Mouse (Mus musculus) neural tube, embryonic 15.5 days (tissue): ENCODE measurements around the gene Nol3. TPM values are rescaled to one million over a fixed set of nuclear protein-coding genes. Genes with fewer than 3 reads are reported as not detected.

Experiments
- ATAC-seq: fragments of 200-750 bp; cut with Nextera tagmentation; 2 replicates; pipeline ENCODE4 v1.8.0; 2017; ENCODE audit warnings: mild to moderate bottlenecking, moderate TSS enrichment, moderate library complexity; ENCODE audit not compliant: low FRiP score
- H3K27ac ChIP-seq: fragments of 300-500 bp; sonication (generic); replicated peaks from 2 replicates; pipeline ENCODE4 v1.5.1; 2015; ENCODE audit warnings: mild to moderate bottlenecking, inconsistent platforms
- H3K27me3 ChIP-seq: fragments of 300-500 bp; sonication (generic); replicated peaks from 2 replicates; pipeline ENCODE4 v1.6.1; 2015; ENCODE audit warnings: inconsistent platforms
- H3K36me3 ChIP-seq: fragments of 300-500 bp; sonication (generic); 2 replicates; pipeline ENCODE4 v1.6.1; 2015; ENCODE audit warnings: inconsistent platforms
- H3K4me1 ChIP-seq: fragments of 300-500 bp; sonication (generic); 2 replicates; pipeline ENCODE4 v1.6.1; 2015; ENCODE audit warnings: inconsistent platforms
- H3K4me2 ChIP-seq: fragments of 300-500 bp; sonication (generic); 2 replicates; pipeline ENCODE4 v1.6.1; 2015; ENCODE audit warnings: inconsistent platforms, mild to moderate bottlenecking, moderate library complexity
- H3K4me3 ChIP-seq: fragments of 300-500 bp; sonication (generic); replicated peaks from 2 replicates; pipeline ENCODE4 v1.5.1; 2015; ENCODE audit warnings: mild to moderate bottlenecking, inconsistent platforms
- H3K9ac ChIP-seq: fragments of 300-500 bp; sonication (generic); replicated peaks from 2 replicates; pipeline ENCODE4 v1.6.1; 2015; ENCODE audit warnings: mild to moderate bottlenecking, inconsistent platforms
- H3K9me3 ChIP-seq: fragments of 300-500 bp; sonication (generic); replicated peaks from 2 replicates; pipeline ENCODE4 v1.6.1; 2016; ENCODE audit warnings: inconsistent platforms
- WGBS: fragments of 180-500 bp; shearing (Covaris S2); methylation state at CpG from one replicate; pipeline ENCODE4 v1.1.7; 2015; ENCODE audit warnings: mixed read lengths; 5-methylcytosine and 5-hydroxymethylcytosine counted together
- polyA plus RNA-seq: library from polyadenylated mRNA; unstranded; fragments of >200 nt; fragmentation: Nextera tagmentation; extraction: Ambion mirVana; gene quantifications from 2 replicates; pipeline ENCODE4 v1.2.1, GENCODE M21; 2015

The Nol3 gene
- polyA plus RNA-seq, 1 experiment from 2014 or later = 6.2 TPM

DNA sequence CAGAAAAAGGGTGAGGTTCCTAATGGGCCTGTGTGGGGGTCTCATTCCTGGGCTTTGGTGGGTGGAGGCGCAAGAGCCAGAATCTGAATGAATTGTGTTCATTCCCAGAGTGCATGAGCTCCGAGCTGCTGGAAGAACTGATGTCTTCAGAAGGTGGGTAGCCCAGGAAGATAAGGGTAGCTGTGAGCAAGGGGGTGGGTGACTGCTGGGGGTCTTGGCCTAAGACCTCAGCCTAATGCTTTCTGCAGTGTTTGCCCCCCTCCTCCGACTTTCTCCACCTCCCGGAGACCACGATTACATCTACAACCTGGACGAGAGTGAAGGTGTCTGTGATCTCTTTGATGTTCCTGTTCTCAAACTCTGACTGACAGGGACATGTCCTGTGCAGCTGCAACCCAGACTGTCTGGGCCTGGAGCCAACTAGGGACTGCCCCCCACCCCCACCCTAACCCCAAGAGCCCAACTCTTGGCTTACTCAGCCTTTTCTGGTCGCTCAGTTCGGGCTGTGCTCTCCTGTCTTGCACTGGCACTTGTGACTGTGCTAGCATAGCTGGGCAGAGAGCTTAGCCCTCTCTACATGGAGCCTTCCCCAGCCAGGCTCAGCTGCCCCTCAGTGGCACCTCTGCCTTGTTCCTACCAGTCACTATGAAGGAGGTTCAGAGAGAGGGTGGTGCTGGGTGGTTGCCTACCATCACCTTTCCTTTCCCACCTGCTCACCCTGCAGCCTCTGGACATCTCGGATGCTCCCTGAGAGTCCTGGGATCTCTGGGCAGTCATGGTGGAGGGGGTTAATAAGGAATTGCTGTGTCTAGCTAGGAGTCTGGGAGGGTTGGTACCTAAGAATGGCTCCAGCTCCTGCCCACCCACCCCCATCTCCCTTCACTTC, 28.6 kb downstream of the Nol3 start:
- no peaks in the 10 kb centered on the region for H3K9me3 ChIP-seq
- no peaks in the 10 kb centered on the region for H3K27me3 ChIP-seq
- H3K4me1 ChIP-seq = peaks cover 24% of the 10 kb centered on the region
- ATAC-seq = no peak
- peak overlapping the region; percentile 48 for H3K27ac ChIP-seq
- no peak overlapping the region for H3K9ac ChIP-seq
- no peak overlapping the region for H3K4me2 ChIP-seq
- 72% methylated on average over 9 of the region's 9 CpGs for WGBS
- no peak overlapping the region for H3K4me3 ChIP-seq
- H3K36me3 ChIP-seq = peaks cover 78% of the 10 kb centered on the region

DNA sequence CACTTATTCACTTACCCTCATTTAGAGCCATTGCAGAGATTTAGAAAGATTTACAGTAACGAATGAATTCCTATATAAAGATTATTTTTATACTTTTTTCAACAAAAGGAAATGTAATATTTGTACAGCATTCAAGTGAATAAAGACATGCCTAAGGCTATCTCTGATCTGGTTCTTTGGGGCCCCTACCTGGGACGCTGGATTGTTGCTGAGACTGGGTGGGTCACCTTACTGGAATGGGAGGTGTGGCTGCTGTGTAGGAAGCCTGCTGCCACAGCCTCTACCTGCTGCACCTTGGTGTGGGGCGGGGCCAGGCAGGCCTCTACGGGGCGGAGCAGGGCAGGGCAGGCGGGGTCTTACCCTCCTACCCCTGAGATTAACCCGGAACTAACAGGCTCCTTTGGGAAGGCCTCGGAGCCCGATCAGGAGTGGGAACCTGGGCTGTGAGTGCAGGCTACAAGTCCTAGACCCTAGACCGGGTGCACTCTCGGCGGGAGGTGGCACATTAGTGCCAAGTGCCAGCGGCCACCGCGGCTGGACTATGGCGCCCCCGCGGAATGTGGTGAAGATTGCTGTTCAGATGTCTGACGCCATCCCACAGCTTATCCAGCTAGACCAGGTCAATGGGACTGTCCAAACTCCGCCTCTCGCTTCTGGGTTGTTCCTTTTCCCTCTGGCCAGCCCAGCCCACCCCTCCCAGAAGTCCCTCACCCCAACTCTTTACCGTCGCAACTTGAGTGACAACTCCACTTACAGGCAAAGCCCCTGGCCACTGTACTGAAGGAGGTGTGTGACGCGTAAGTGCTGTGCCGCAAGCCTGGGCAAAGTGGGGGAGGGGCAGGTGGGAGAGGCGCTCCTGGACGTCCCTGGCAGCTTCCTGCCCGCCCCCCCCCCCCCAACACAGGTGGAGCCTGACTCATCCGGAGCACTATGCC, 29.5 kb downstream of the Nol3 start, which contains the start of gene Elmo3:
Gene Elmo3 (plus strand): TSS at position 391 of the 935 bp plus-strand sequence.
- Histone ChIP-seq H3K27ac (peak within 1 kb of the TSS; percentile 48), H3K9ac (no peak within 1 kb of the TSS), H3K27me3 (no peaks in the 10 kb centered on the region), H3K4me2 (peak within 1 kb of the TSS; percentile 50), H3K9me3 (no peaks in the 10 kb centered on the region), H3K4me1 (peaks cover 20% of the 10 kb centered on the region), H3K36me3 (peaks cover 78% of the 10 kb centered on the region), H3K4me3 (peak within 1 kb of the TSS; percentile 8)
- 12% methylated on average over 30 of the region's 30 CpGs for WGBS
- peak; percentile 55 for ATAC-seq

DNA sequence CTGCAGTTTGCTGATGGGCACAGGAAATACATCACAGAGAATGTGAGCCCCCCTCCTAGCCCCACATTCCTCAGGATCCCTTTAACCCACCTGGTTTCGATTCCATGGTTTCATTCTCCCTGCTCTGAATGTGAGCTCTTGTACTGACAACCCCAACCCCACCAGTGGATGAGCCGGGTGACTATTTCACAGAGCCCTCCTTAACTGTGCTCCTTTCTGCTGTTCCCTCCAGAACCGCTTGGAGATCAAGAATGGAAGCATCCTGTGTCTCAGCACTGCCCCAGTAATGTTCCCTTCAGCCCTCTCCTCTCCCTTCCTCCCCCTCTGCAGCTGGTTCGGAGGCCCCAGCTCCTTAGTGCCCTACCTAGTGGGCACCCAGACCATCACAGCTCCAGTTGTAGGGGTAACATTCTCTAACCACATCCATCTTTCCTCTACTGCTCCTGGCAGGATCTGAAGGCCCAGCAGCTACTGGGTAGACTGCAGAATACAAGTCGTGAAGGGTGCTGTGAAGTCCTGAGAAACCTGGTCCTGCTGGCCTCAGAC, 30.3 kb downstream of the Nol3 start:
- H3K9ac ChIP-seq = no peak overlapping the region
- no peak overlapping the region for H3K4me3 ChIP-seq
- H3K36me3 ChIP-seq = peaks cover 74% of the 10 kb centered on the region
- H3K4me1 ChIP-seq = peaks cover 20% of the 10 kb centered on the region
- no peaks in the 10 kb centered on the region for H3K27me3 ChIP-seq
- ATAC-seq = peak; percentile 14; the same call in 1 of the 2 replicates
- 62% methylated on average over 5 of the region's 5 CpGs for WGBS
- no peak overlapping the region for H3K27ac ChIP-seq
- H3K4me2 ChIP-seq = peak overlapping the region; percentile 50
- H3K9me3 ChIP-seq = no peaks in the 10 kb centered on the region

DNA sequence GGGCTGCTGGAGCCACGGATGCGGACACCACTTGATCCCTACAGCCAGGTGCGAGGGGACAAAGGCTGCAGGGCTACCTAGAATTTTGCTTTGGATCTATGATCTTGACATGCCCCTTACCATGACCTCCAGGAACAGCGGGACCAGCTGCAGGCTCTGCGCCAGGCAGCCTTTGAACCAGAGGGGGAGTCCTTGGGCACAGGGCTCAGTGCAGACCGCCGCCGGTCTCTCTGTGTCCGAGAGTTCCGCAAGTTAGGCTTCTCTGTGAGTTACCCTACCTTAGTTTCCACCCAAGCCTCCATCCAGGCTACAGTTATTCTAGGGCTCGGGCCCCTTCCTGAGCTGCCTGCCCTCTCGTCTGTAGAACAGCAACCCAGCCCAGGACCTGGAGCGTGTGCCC, 31.7 kb downstream of the Nol3 start:
- Histone ChIP-seq H3K27ac (no peak overlapping the region), H3K9me3 (no peaks in the 10 kb centered on the region), H3K4me1 (peaks cover 20% of the 10 kb centered on the region), H3K9ac (no peak overlapping the region), H3K4me2 (no peak overlapping the region), H3K27me3 (no peaks in the 10 kb centered on the region), H3K36me3 (peaks cover 74% of the 10 kb centered on the region), H3K4me3 (no peak overlapping the region)
- no peak for ATAC-seq
- 94% methylated on average over 13 of the region's 13 CpGs for WGBS

DNA sequence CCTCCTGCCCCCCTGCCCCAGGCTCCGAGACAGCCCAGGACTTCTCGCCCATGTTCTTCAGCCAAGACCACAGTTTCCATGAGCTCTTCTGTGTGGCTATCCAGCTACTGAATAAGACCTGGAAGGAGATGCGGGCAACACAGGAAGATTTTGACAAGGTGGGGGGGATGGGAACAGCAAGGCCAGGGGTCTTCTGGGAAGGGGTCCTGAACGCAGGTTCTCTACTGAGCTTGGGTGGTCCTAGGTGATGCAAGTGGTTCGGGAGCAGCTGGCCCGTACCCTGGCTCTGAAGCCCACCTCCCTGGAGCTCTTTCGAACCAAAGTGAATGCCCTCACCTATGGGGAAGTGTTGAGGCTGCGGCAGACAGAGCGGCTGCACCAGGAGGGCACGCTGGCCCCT, 32.5 kb downstream of the Nol3 start:
- Histone ChIP-seq H3K4me2 (no peak overlapping the region), H3K27me3 (no peaks in the 10 kb centered on the region), H3K4me3 (no peak overlapping the region), H3K36me3 (peaks cover 76% of the 10 kb centered on the region), H3K9ac (no peak overlapping the region), H3K27ac (no peak overlapping the region), H3K9me3 (no peaks in the 10 kb centered on the region), H3K4me1 (peaks cover 20% of the 10 kb centered on the region)
- WGBS = 96% methylated on average over 10 of the region's 10 CpGs
- ATAC-seq = no peak

DNA sequence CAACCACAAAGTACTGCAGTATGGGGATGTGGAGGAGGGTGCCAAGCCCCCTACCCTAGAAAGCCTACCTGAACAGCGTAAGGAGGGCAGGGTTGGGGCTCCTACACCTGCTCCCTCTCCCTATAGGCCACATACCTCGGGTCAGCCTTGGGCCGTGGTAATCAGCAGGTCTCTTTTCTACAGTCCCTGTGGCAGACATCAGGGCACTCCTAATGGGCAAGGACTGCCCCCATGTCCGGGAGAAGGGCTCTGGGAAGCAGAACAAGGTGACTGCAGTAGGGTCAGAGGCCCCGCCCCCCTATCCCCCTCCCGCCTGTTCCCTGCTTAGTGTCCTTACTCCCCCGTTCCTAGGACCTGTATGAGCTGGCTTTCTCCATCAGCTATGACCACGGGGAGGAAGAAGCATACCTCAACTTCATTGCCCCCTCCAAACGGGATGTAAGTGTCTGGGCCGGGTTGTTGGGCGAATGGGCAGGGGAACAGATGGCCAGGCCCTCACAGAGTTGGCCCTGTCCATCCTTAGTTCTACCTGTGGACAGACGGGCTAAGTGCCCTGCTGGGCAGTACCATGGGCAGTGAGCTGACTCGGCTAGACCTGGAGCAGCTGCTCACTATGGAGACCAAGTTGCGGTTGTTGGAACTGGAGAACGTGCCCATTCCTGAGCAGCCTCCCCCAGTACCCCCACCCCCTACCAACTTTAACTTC, 33.4 kb downstream of the Nol3 start:
- WGBS = 86% methylated on average over 15 of the region's 15 CpGs
- no peaks in the 10 kb centered on the region for H3K27me3 ChIP-seq
- H3K36me3 ChIP-seq = peaks cover 77% of the 10 kb centered on the region
- peaks cover 20% of the 10 kb centered on the region for H3K4me1 ChIP-seq
- no peaks in the 10 kb centered on the region for H3K9me3 ChIP-seq
- no peak for ATAC-seq
- no peak overlapping the region for H3K9ac ChIP-seq
- no peak overlapping the region for H3K4me2 ChIP-seq
- H3K27ac ChIP-seq = no peak overlapping the region
- no peak overlapping the region for H3K4me3 ChIP-seq

DNA sequence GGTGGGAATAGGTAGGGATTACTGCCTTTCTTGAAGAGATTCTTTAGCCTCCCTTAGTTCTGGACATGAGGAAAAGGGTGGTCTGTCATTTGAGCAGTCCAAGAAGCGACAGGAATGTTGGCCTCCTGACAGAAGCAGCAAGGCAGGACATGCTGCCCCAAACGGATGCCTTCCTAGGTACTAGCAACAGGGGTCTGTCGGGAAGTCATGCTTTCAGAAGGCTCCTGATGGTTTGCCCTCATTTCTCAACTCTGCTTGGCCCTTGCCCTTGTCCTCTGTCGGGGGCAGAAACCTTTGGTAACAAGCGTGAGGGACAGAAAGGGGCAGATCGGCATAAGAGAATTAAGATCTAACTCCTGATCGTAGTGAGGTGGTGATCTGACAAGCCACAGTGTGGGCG, 34.2 kb downstream of the Nol3 start:
- Histone ChIP-seq H3K9ac (no peak overlapping the region), H3K9me3 (no peaks in the 10 kb centered on the region), H3K4me1 (peaks cover 12% of the 10 kb centered on the region), H3K27ac (no peak overlapping the region), H3K27me3 (no peaks in the 10 kb centered on the region), H3K36me3 (peaks cover 83% of the 10 kb centered on the region), H3K4me2 (no peak overlapping the region), H3K4me3 (no peak overlapping the region)
- WGBS = 89% methylated on average over 8 of the region's 8 CpGs
- ATAC-seq = no peak

DNA sequence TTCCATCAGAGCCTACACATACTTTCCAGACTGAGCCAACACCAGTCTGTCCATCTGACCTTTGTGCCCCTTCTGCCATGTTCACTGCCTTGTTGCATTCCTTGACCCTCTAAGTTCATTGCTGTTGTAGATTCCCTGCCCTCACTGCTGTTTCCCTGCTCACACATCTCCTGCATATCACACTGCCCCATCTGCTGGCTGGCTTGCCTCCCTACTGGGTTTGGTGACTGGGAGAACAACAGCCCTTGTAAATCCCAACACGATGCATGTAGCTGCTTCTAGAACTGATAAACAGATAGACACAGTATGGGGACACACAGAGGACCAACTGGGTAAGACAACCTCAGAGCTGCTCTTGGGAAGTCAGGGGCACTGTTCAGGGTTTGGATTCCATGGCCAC, 35.8 kb downstream of the Nol3 start:
- H3K4me3 ChIP-seq = no peak overlapping the region
- H3K4me2 ChIP-seq = no peak overlapping the region
- no peaks in the 10 kb centered on the region for H3K9me3 ChIP-seq
- peaks cover 91% of the 10 kb centered on the region for H3K36me3 ChIP-seq
- H3K4me1 ChIP-seq = no peaks in the 10 kb centered on the region
- ATAC-seq = no peak
- 85% methylated on average over 1 of the region's 1 CpGs for WGBS
- H3K27ac ChIP-seq = no peak overlapping the region
- no peak overlapping the region for H3K9ac ChIP-seq
- no peaks in the 10 kb centered on the region for H3K27me3 ChIP-seq

DNA sequence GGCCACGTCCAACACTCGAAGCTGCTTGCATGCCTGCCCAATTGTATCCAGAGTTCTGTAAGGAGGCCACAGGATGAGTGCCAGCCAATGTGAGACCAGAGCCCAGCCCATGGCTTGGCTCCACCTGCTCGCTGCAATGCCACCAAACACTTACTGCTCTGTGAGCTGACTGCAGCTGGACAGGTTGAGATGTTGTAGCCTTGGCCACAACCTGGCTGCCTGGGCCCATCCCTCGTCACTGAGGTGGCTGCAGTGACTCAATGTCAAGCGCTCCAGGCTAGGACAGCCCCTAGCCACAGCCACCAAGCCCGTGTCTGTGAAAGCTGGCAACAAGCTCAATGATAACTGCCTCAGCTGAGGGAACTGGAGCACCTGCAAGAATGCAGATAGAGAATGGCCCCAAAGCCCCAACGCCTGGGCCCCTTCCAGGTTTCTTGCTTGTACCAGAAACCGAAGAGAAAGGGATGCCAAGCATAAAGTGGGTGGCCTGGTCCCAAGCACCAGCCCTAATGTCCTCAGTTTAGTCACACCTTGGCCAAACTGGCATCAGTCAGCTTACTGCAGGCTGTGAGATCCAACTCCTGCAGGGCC, 37.0 kb downstream of the Nol3 start:
- Histone ChIP-seq H3K4me3 (no peak overlapping the region), H3K27ac (no peak overlapping the region), H3K36me3 (peaks cover 89% of the 10 kb centered on the region), H3K4me2 (no peak overlapping the region), H3K4me1 (no peaks in the 10 kb centered on the region), H3K9me3 (no peaks in the 10 kb centered on the region), H3K9ac (no peak overlapping the region), H3K27me3 (no peaks in the 10 kb centered on the region)
- ATAC-seq = no peak
- WGBS = 94% methylated on average over 8 of the region's 8 CpGs

DNA sequence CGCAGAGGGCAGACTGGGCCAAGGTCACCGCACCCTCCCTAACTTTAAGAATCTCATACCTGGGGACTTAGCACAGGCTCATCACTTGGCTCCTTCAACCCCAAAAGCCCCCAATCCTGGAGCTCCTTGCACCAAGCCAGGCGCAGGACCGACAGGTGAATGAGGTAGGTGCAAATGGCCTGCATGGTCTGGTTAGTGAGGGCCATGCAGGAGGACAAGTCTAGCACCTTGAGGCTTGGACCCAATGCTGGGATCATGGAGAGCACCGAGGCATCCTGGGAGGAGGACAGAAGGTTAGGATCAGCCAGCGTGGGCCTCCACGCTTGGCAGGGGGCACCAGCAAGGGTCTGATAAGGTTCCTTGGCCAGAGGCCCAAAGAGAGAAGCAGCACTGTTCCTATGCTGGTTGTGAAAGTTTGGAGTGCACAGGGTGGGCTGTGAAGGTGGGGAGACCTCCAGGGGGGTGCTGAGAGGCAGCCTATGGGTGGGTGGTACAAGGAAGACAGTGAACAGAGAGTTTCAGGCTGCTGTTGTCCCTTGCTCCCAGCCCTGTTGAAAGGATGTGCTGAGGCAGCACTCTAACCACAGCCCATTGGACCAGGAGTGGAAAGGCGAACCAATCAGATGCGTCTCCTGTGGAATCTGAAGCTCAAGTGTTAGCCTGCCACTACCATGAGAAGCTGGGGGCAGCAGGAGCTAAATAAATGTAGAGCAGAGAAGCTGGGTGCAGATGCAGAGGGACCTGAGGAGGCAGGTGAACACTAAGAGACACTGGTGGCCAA, 37.9 kb downstream of the Nol3 start:
- WGBS = 82% methylated on average over 9 of the region's 9 CpGs
- H3K4me1 ChIP-seq = no peaks in the 10 kb centered on the region
- ATAC-seq = no peak
- H3K4me3 ChIP-seq = no peak overlapping the region
- no peak overlapping the region for H3K27ac ChIP-seq
- no peak overlapping the region for H3K4me2 ChIP-seq
- H3K27me3 ChIP-seq = no peaks in the 10 kb centered on the region
- no peak overlapping the region for H3K9ac ChIP-seq
- peaks cover 89% of the 10 kb centered on the region for H3K36me3 ChIP-seq
- H3K9me3 ChIP-seq = no peaks in the 10 kb centered on the region
